Mouse (Mus musculus) ES-E14 (cell line): ENCODE measurements around the gene Eif1b.

Source experiments
- CHD2 ChIP-seq: IDR thresholded peaks from 2 replicates; pipeline ENCODE4 v1.6.1; 2014; ENCODE audit warnings: mild to moderate bottlenecking, low read depth, low read length, inconsistent platforms
- HCFC1 ChIP-seq: IDR thresholded peaks from 2 replicates; pipeline ENCODE4 v1.6.1; 2012; ENCODE audit warnings: low read length, inconsistent platforms, borderline replicate concordance; ENCODE audit not compliant: insufficient read depth
- MAFK ChIP-seq: IDR thresholded peaks from 2 replicates; pipeline ENCODE4 v1.6.1; 2014; ENCODE audit warnings: mild to moderate bottlenecking, low read depth, low read length, inconsistent platforms; ENCODE audit not compliant: insufficient read depth
- ZC3H11A ChIP-seq: IDR thresholded peaks from 2 replicates; pipeline ENCODE4 v1.6.1; 2012; ENCODE audit warnings: low read depth, mild to moderate bottlenecking, inconsistent platforms, low read length, borderline replicate concordance
- ZNF384 ChIP-seq: IDR thresholded peaks from 2 replicates; pipeline ENCODE4 v1.6.1; 2012; ENCODE audit warnings: low read depth, low read length, inconsistent platforms

DNA sequence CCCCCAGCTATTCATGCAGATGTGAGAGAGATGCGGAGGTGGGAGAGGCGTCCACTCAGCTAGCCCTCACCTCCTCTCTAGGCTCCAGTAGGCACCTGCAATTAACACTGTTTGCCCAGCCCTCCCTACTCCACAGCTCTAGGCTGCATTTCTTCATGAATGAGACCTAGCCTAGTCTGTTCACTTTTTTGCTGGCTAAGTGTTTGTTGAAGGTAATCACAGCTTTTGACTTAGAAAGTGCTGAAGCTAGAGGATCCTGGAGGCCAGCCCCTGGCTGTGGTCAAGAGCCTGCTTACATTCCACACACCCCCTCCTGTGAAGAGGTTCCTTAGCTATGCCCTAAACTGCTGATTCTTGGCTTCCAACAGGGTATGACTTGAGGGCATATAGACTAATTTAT lies 49.4 kb downstream of the Eif1b start:
- TF ChIP-seq CHD2 (no peak), MAFK (no peak), HCFC1 (no peak), ZC3H11A (no peak), ZNF384 (no peak)
